Mouse (Mus musculus) kidney, embryonic 14.5 days (tissue): ENCODE results near the gene Stac2. TPM values are rescaled to one million over a fixed set of nuclear protein-coding genes. Genes with fewer than 3 reads are reported as not detected.

Experiments used
- ATAC-seq: fragments of 200-750 bp; cut with Nextera tagmentation; 2 replicates; pipeline ENCODE4 v1.8.0; 2017; ENCODE audit warnings: moderate number of reproducible peaks, mild to moderate bottlenecking, moderate TSS enrichment, moderate library complexity; ENCODE audit not compliant: low FRiP score, low TSS enrichment
- H3K27ac ChIP-seq: fragments of 300-500 bp; sonication (generic); 2 replicates; pipeline ENCODE4 v1.5.1; 2014; ENCODE audit warnings: low read depth, mild to moderate bottlenecking, low read length, moderate library complexity, mixed read lengths
- H3K27me3 ChIP-seq: fragments of 300-500 bp; sonication (generic); 2 replicates; pipeline ENCODE4 v1.6.1; 2014; ENCODE audit warnings: mild to moderate bottlenecking, low read length; ENCODE audit not compliant: control insufficient read depth, insufficient read depth
- H3K36me3 ChIP-seq: fragments of 300-500 bp; sonication (generic); 2 replicates; pipeline ENCODE4 v1.6.1; 2014; ENCODE audit warnings: low read length, mixed read lengths; ENCODE audit not compliant: control insufficient read depth, insufficient read depth
- H3K4me1 ChIP-seq: fragments of 300-500 bp; sonication (generic); 2 replicates; pipeline ENCODE4 v1.6.1; 2014; ENCODE audit warnings: low read length, mixed read lengths; ENCODE audit not compliant: control insufficient read depth, insufficient read depth
- H3K4me2 ChIP-seq: fragments of 300-500 bp; sonication (generic); replicated peaks from 2 replicates; pipeline ENCODE4 v1.6.1; 2014; ENCODE audit warnings: low read depth, mild to moderate bottlenecking, low read length
- H3K4me3 ChIP-seq: fragments of 300-500 bp; sonication (generic); 2 replicates; pipeline ENCODE4 v1.5.1; 2014; ENCODE audit warnings: mild to moderate bottlenecking, low read length
- H3K9ac ChIP-seq: fragments of 300-500 bp; sonication (generic); 2 replicates; pipeline ENCODE4 v1.6.1; 2014; ENCODE audit warnings: low read depth, mild to moderate bottlenecking, low read length, moderate library complexity
- H3K9me3 ChIP-seq: fragments of 300-500 bp; sonication (generic); 2 replicates; pipeline ENCODE4 v1.6.1; 2016; ENCODE audit warnings: low read length; ENCODE audit not compliant: control insufficient read depth
- WGBS: fragments of 180-500 bp; shearing (Covaris S2); extraction: QIAGEN DNeasy Blood & Tissue Kit; methylation state at CpG from one replicate; pipeline ENCODE4 v1.1.7; 2014; 5-methylcytosine and 5-hydroxymethylcytosine counted together
- polyA plus RNA-seq: library from polyadenylated mRNA; unstranded; fragments of >200 nt; fragmentation: Nextera tagmentation; extraction: Ambion mirVana; gene quantifications from 2 replicates; pipeline ENCODE4 v1.2.1, GENCODE M21; 2014

Gene Stac2
- polyA plus RNA-seq, 1 experiment from 2014 or later: 4.1 TPM

DNA sequence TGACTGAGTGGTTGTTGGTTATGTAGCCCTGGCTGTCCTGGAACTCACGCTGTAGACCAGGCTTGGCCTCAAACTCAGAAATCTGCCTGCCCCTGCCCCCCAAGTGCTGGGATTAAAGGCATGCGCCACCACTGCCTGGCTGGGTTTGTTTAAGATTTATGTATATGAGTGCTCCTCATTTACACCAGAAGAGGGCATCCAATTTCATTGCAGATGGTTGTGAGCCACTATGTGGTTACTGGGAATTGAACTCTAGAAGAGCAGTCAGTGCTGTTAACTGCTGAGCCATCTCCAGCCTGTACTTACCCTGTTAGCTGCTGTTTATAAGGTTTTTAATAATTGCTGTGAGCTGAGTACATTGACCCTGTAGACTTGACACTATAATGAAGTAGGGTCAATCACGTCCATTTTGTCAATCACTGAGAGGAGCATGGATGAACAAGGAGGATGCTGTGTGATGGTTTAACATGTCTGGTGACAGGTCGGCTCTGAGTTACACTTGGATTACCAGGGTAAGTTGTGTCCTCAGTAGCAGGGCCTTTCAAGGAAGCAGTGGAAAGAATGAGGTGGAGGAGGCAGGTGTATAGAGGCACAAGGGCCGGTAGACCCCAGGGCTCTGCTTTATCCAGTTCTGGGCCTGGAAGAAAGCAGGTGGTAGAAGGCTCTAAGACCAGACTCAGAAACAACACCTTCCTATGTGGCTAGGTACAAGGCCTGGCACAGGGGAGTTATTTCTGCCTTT lies 22.4 kb downstream of the Stac2 start:
- H3K4me3 ChIP-seq: no peak overlapping the region
- WGBS: 47% methylated on average over 5 of the region's 5 CpGs
- H3K27me3 ChIP-seq: peaks cover 3% of the 10 kb centered on the region; the same call in 1 of the 2 replicates
- H3K4me2 ChIP-seq: no peak overlapping the region
- H3K27ac ChIP-seq: no peak overlapping the region
- H3K9ac ChIP-seq: no peak overlapping the region
- peaks cover 16% of the 10 kb centered on the region for H3K4me1 ChIP-seq
- no peaks in the 10 kb centered on the region for H3K9me3 ChIP-seq
- H3K36me3 ChIP-seq: peaks cover 35% of the 10 kb centered on the region
- no peak for ATAC-seq

DNA sequence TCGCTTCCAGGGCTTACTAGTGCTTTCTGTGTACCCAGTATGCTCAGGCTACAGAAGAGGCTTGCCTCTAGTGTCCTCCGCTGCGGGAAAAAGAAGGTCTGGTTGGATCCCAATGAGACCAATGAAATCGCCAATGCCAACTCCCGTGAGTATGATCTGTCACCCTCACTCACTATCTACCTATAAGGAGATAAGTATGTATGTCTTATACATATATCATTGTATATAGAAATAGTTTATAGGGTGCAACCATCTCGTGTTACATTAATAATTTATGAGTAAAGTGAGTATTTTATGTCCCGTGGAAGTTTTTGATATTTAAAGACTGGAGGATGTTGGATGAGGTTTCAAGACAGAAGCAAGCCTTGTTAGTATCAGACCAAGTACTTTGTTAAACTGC lies 25.5 kb downstream of the Stac2 start:
- Histone ChIP-seq H3K36me3 (peaks cover 35% of the 10 kb centered on the region), H3K27me3 (no peaks in the 10 kb centered on the region), H3K9ac (peak overlapping the region; percentile 100), H3K4me2 (peak overlapping the region; percentile 72), H3K4me3 (peak overlapping the region; percentile 100), H3K27ac (peak overlapping the region; percentile 74), H3K9me3 (no peaks in the 10 kb centered on the region), H3K4me1 (peaks cover 12% of the 10 kb centered on the region)
- WGBS: 21% methylated on average over 7 of the region's 7 CpGs
- ATAC-seq: no peak

DNA sequence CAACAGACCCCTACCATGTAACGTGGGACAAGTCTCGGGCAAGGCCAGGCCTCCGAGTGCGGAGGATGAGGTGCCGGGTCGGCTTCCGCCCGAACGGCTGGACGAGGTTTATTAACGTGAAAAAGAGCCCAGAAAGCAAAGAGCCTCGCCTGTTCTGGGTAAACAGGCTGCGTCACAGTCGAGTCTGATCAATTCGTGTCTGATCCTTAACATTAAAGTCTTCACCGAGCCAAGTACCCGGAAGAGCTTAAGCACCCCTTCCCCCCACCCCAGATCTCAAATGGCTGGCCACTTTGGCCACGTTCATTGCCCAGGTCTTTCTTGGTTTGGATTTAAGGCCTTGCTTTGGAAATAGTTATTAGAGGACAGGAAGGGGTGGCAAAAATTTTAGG lies 26.0 kb downstream of the Stac2 start:
- peak overlapping the region; percentile 74 for H3K27ac ChIP-seq
- peak overlapping the region; percentile 72 for H3K4me2 ChIP-seq
- ATAC-seq: no peak
- H3K36me3 ChIP-seq: peaks cover 35% of the 10 kb centered on the region
- peak overlapping the region; percentile 100 for H3K4me3 ChIP-seq
- H3K4me1 ChIP-seq: peaks cover 12% of the 10 kb centered on the region
- 0% methylated on average over 18 of the region's 18 CpGs for WGBS
- no peaks in the 10 kb centered on the region for H3K27me3 ChIP-seq
- H3K9ac ChIP-seq: peak overlapping the region; percentile 100
- no peaks in the 10 kb centered on the region for H3K9me3 ChIP-seq

DNA sequence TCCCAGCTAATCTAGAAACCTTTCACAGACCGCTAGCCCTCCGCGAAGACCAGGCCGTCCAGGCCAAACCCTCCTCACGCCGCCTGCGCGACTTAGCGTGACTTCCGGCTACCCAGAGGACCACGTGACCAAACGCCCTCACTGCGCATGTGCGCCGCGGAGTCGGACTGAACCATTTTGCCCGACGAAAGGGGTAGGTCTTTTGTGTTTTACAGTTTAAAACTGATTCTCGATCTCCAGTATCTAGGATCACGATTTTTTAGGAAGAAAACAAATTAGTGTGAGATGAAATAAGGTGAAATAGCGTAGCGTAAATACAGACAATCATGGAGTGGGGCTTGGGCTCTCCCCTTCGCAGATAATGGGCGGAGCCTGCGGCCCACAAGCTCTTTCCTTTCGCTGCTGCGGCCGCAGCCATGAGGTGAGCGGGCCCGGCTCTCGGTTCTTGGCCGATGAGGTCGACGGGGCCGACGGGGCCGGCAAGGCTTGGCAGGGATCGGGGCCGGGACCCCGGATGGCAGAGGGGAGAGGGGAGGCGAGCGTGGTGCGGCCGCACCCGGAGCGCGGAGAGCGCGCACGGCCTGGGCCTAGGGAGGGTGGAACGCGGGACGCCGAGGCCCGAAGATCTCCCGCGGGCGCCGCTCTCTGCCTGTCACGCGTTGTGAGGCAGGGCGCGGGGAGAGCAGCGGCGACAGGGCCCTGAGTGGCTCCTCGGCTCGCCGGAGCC lies 26.5 kb downstream of the Stac2 start, which contains the start of gene Rpl19:
Gene Rpl19, plus strand, starts transcription at position 141 of the 727 bp plus-strand sequence.
- peak; percentile 70 for ATAC-seq
- WGBS: under 1% methylated on average over 69 of the region's 69 CpGs
- Histone ChIP-seq H3K4me1 (peaks cover 12% of the 10 kb centered on the region), H3K9ac (peak within 1 kb of the TSS; percentile 100), H3K27ac (peak within 1 kb of the TSS; percentile 74), H3K4me2 (peak within 1 kb of the TSS; percentile 72), H3K36me3 (peaks cover 35% of the 10 kb centered on the region), H3K4me3 (peak within 1 kb of the TSS; percentile 100), H3K27me3 (no peaks in the 10 kb centered on the region), H3K9me3 (no peaks in the 10 kb centered on the region)

DNA sequence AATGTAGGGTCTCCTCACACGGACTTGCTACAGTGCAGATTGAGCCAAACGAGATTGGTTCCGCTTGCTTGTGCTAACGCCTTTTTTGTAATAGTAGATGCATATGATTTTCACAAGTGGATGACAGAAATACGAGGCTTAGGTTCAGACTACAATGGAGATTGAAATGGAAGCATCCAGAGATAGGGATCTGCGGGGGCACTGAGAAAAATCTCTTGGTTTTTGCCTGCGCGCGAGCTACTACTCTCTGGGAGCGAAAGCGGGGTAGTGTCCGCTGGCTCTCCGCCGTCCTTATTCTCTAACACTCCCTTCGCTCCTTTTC lies 27.1 kb downstream of the Stac2 start:
- 5% methylated on average over 15 of the region's 15 CpGs for WGBS
- H3K4me1 ChIP-seq: peaks cover 17% of the 10 kb centered on the region
- no peak for ATAC-seq
- peak overlapping the region; percentile 100 for H3K9ac ChIP-seq
- no peaks in the 10 kb centered on the region for H3K27me3 ChIP-seq
- H3K4me2 ChIP-seq: peak overlapping the region; percentile 72
- peak overlapping the region; percentile 74 for H3K27ac ChIP-seq
- H3K36me3 ChIP-seq: peaks cover 33% of the 10 kb centered on the region
- peak overlapping the region; percentile 100 for H3K4me3 ChIP-seq
- no peaks in the 10 kb centered on the region for H3K9me3 ChIP-seq

DNA sequence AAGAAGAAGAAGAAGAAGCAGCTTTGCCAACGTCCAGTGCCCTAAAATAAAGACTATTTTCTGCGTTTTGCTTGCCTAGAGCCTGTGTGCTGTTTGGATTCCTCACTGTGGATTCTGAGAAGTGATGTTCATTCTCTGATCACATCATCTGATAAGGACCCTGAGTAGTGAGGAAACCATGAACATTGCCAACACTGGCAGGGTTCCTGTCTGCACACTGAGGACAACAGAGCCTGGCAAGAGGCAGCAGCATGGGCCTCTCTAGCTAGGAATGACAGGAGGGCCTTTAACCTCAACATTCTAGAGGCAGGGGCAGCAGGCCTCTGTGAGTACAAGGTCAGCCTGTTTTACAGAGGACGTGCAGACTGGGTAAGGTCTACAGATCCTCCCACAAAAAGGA lies 28.7 kb downstream of the Stac2 start:
- Histone ChIP-seq H3K9me3 (no peaks in the 10 kb centered on the region), H3K4me3 (no peak overlapping the region), H3K4me1 (peaks cover 34% of the 10 kb centered on the region), H3K27me3 (no peaks in the 10 kb centered on the region), H3K9ac (no peak overlapping the region), H3K27ac (no peak overlapping the region), H3K4me2 (no peak overlapping the region), H3K36me3 (peaks cover 16% of the 10 kb centered on the region)
- ATAC-seq: no peak
- 78% methylated on average over 3 of the region's 3 CpGs for WGBS

DNA sequence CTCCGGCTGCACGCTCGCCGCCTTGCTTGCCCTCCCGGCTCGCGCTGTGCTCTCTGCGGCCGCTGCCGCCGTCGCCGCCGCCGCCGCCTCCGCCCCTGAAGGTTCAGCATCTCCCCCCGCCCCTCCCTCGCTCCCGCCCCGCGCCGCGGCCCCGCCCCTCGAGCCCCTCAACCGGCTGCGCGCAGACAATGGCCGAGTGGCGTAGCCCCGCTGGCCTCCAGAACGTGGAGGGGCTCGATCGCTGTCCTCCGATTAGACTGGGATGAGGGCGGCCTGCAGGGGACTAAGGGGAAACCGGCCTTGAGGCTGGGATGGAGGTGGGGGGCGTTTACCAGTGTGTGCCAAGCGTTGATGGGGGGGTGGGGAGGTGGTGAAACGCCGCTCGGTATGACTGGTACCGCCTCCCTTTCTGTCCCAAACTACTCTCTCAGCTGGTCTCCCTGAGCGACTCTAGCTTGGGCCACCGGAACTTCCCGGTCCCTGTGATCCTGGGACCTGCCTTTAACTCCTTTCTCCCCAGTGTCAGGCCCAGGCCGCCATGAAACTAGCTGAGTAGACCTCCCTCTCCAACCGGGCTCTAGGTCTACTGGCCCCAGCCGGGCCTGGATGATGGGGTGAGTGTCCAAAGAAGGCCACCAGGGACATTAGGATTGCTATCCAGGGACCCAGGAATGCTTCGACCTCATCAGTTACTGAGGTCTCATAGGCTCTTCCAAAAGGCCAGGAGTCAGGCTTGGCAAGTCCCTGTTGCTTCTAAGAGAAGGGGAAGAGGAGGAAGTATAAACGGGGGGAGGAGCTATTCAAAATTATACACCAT lies 30.5 kb downstream of the Stac2 start, which contains the start of gene Cacnb1:
Gene Cacnb1, minus strand, starts transcription at position 480 of the 817 bp plus-strand sequence.
- peaks cover 41% of the 10 kb centered on the region for H3K4me1 ChIP-seq

DNA sequence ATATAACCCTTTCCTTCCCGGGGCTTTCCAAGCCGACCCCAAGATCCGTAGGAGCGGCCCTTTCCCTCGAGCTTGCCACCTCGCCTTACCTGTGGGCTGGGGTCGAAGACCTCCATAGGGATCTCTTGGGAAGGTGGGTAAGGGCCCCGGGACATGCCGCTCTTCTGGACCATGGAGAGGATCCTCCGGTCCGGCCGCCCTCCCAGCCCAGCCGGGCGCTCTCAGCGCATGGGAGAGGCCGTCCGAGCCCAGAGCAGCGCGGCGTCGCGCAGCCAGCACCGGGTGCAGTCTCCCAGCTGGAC lies 31.1 kb downstream of the Stac2 start:
- Histone ChIP-seq H3K36me3 (peaks cover 5% of the 10 kb centered on the region), H3K4me1 (peaks cover 41% of the 10 kb centered on the region), H3K27ac (peak overlapping the region; percentile 95), H3K27me3 (no peaks in the 10 kb centered on the region), H3K9ac (peak overlapping the region; percentile 81), H3K9me3 (no peaks in the 10 kb centered on the region), H3K4me2 (peak overlapping the region; percentile 71), H3K4me3 (peak overlapping the region; percentile 69)
- under 1% methylated on average over 22 of the region's 23 CpGs for WGBS
- ATAC-seq: peak; percentile 40; the same call in 1 of the 2 replicates

More for the DNA sequence above, 30.5 kb downstream of the Stac2 start, which contains the start of gene Cacnb1:
- Histone ChIP-seq H3K4me3 (peak within 1 kb of the TSS; percentile 69), H3K9me3 (no peaks in the 10 kb centered on the region), H3K36me3 (no peaks in the 10 kb centered on the region; the same call in 1 of the 2 replicates), H3K9ac (peak within 1 kb of the TSS; percentile 81), H3K4me2 (peak within 1 kb of the TSS; percentile 71), H3K27ac (peak within 1 kb of the TSS; percentile 95), H3K27me3 (no peaks in the 10 kb centered on the region)
- under 1% methylated on average over 45 of the region's 52 CpGs for WGBS
- peak; percentile 47 for ATAC-seq
